Mouse (Mus musculus) frontal cortex, adult 2 months (tissue): ENCODE measurements at regions not wholly inside any gene's neighbourhood (a gene's known extent, or its start where the extent isn't known, plus 50 kb on each side); places are given as distances from the start of the nearest gene placed in this dataset.
A peak's percentile ranks its signal among the peaks of the same experiment; 100 is the strongest.

Experiments
- DNase-seq, 2 experiments: peaks; one replicate each; pipeline ENCODE4 v3.0.0; 2022; ENCODE audit warnings: low spot score in 1 of 2; ENCODE audit errors: extremely low spot score in 1 of 2

DNA sequence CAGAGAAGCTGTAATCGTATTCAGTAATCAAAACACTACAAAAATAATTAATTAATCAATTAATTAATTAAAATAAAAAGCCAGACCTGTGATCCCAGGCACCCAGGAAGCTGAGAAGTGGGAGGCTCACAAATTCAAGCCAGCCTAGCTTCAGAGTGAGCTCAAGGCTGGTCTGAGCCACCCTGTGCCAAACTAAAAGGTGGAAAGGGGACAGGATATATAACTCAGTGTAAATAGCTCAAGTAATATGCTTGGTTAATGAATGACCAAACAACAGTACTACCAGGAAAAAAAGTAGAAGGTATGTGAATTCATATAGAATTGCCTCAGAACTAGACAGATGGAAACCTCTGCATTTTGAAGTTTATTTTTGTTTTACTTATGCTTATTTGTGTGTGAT is 321.2 kb downstream of the Rbm26 start:
- DNase-seq, result no peak

- DNase-seq, result no peak
These were observed 326.8 kb upstream of the Rnf219 start for GRCm38 (mm10) chr14:104849274-104849673.

- DNase-seq, result no peak
These were observed 305.0 kb upstream of the Rnf219 start for GRCm38 (mm10) chr14:104827404-104827803.

- DNase-seq, result peak in 1 of 2 experiments; percentile 5
These were observed 302.5 kb upstream of the Rnf219 start for GRCm38 (mm10) chr14:104824926-104825325.

GRCm38 (mm10) chr14:104824224-104824623 is 301.8 kb upstream of the Rnf219 start:
- DNase-seq, result no peak

DNA sequence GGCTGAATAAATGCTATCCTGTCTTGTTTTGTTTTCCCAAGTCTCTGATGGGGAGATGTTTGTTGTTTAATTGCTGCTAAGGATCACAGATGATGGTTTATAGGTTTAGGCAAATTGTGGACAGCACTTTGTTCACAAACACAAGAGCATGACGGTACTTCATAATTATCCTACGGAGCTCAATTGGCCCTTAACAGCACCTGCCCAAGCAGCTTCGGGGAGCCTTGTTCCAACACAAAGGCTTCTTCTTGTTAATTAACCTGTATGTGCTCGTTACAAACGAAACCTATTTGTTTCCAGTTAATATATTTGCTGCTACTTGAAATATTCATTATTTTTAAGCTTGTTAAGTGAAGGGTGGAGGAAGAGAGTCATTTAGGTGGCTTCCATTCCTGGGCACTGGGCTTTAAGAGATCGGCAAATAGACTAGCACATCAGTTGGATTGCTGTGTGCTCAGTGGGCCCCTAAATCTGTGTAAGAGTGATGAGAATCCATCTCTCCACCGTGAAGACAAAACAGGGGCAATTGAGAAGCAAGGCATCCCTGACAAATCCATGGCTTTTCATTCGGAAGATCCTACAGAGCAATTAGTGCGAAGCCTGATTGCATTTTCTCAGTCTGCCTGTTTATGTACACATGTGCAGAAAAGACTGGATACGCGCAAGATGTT is 299.6 kb upstream of the Rnf219 start:
- DNase-seq, result no peak

DNA sequence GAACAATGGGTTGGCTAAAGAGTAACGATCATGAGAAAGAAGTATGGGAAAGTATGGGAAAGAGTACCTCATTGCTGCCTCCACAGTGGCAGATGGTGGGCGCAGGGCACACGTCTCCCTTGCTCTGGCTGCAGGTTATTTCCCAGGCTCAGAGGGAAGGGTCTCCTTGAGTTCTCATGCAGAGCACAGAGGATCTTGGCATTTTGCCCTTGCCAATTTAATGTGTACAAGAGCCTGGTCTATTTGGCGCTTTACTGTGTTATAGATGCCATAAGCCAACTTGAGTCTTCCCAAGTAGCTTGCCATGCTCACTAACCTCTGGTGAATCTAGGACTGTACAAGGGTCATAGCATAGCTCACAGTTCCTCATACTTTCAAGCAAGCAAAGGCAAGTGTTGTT is 296.7 kb upstream of the Rnf219 start:
- no peak for DNase-seq

- DNase-seq, result peak; percentile 44 to 94
These were observed 291.6 kb upstream of the Rnf219 start for GRCm38 (mm10) chr14:104813977-104814584.

DNA sequence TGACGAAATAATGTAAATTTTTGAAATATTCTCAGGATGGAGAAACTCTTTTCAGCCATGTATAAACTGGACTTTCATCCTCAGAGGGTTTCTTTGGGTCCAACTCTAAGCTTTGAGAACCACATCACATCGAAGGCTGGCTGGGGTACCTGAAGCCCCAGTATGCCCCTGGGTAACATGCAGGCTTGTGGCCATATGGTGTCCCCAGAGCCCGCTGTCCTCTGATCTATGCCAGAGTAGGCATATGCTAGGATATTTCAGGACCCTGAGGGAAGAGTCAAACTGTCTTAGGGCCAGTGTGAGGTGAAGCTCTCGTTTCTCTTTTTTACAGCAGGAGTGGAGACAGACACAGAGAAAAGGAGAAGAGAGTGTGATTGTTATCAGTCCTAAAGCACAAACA is 289.6 kb upstream of the Rnf219 start:
- no peak for DNase-seq

- peak in 1 of 2 experiments; percentile 4 for DNase-seq
These were observed 282.9 kb upstream of the Rnf219 start for GRCm38 (mm10) chr14:104805332-104805731.

DNA sequence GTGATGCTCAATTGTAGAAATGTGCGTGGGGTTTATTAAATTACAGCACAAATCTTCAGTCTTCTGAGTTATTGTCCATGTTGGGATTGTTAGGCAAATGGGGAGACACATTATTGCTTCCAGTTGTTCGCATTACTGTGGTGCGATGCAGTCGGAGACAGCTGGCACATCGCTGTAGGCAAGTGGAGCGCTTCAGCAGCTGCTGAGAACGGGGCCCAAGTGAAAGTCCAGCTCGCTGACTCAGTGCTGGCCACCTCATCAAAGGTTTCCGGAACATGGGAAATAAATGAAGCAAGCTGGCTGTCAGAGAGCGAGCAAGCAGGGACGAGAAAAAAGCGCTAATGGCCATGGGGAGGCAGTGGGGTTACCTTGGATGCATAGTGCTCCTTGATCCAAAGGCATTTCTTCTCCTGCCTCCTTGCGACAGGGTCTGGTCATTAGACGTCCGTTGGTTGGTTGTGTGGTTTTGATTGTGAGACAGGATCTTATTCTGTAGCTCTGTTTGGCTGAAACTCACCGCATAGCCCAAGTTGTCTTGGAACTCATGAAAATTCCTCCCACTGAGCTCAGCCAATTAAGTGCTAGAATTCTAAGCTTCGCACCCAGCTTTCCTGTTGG is 274.0 kb upstream of the Rnf219 start:
- DNase-seq, result no peak

GRCm38 (mm10) chr14:104789346-104789745 is 266.9 kb upstream of the Rnf219 start:
- DNase-seq, result no peak

DNA sequence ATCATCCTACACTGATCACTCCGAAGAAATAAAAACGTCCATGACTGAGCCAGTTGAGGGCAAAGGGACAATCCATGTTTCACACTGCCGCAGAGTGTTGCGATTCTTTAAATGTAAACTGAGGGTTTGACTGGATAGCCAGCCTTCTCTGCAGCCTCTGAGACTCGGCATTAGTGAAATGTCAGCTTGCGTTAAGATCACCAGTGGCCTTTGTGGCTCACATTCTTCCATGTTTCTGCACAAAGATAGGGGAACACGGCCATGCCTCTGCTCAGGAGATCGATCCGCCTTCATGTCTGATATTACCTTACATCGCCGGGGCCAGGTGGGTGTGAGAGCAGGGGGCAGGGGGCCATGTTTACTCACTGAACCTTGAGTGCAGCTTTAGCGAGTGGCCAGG is 262.6 kb upstream of the Rnf219 start:
- DNase-seq, result no peak

- no peak for DNase-seq
These were observed 247.5 kb upstream of the Rnf219 start for GRCm38 (mm10) chr14:104769938-104770337.

DNA sequence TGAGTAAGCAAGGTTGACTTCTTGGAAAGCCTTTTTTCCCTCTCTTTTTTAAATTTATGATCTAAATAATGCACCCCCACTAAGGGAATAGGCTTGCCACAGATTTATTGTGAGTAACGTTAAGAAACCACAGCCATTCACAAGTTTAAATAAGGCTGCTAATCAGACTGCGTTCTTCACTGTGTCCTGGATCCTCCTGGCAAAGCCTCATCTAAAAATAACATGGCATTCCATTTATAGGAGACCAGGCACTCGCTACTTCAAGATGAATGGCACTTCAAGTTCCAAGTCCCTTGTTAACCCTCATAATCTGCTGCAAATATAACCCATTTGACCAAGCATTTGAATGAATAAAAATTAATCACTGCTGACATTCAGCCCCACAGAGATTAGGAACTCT is 211.8 kb upstream of the Rnf219 start:
- peak in 1 of 2 experiments; percentile 5 for DNase-seq

GRCm38 (mm10) chr14:104732036-104732435 is 209.6 kb upstream of the Rnf219 start:
- no peak for DNase-seq

DNA sequence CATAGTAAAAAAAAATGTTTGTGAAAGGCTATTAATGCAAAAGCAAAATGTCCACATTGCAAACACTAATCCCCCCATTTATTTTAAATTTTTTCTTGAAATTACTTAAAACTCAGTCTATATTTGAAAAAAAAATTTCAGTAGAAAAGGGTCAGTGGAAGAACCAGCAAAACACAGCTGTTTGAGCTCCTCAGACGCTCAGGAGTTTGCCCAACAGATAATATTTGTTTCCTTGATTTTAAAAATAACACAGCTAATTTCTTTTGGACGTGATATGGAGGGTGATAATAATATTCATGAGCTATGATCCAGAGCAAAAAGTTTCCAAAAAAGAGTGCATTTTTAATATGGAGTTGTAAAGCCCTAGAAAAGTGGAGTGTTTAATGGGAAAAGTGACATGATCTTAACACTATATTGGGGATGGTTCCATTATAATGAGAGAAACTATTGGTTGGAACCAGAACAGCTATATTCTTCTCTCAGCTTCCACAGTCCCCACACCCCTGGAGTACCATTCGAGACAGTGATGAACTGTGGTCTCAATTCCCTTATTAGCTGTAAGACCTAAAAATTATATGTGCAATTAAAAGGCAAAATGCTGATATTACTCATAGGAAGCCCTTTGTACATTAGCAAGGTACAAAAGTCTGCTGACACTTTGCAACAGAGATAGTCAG is 209.0 kb upstream of the Rnf219 start:
- DNase-seq, result no peak

DNA sequence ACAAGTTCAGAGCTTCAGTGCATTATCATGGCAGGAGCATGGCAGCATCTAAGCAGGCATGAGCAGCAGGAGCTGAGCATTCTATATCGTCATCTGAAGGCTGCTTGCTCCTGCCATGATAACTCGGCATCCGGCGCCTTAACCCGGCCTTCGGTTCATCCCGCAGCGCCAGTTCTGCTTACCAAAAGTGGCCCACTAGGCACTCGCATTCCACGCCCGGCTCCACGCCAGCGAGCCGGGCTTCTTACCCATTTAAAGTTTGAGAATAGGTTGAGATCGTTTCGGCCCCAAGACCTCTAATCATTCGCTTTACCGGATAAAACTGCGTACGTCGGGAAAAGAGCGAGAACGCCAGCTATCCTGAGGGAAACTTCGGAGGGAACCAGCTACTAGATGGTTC is 193.2 kb upstream of the Rnf219 start:
- peak; percentile 57 to 88 for DNase-seq

DNA sequence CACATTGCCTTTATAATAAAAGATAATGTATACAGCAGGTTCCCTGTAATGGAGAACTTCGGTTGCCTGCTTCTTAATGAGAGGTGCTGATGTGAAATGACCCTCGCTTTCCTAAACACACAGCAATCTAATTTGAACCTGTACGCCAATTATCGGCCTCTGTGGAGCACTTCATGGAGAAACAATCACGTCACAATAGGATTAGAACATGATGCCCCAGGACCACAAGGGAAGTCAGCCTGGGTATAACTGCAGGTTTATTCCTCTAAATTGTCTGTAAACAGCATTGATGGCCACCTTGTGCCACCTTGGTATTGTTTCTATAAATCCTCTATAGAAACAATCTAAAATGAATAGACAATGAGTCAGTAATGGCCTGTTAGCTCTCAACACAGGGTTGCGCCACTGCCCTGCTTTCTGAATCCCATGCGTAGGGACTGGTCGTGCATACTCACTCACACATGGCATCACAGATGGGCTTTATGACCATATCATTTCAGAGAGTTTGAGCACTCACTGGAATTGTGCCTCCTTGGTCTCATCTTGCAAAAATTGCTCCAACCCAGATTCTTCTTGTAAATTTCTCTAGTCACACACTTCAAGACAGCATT is 179.9 kb upstream of the Rnf219 start:
- no peak for DNase-seq

GRCm38 (mm10) chr14:104698962-104699361 is 176.5 kb upstream of the Rnf219 start:
- DNase-seq, result no peak

- no peak for DNase-seq
These were observed 172.7 kb upstream of the Rnf219 start for GRCm38 (mm10) chr14:104695101-104695500.
